Mouse (Mus musculus) megakaryocyte, adult 5-6 weeks (primary cell): Measurements from ENCODE around the gene Gm28047. TPM values are rescaled to one million over a fixed set of nuclear protein-coding genes. Genes with fewer than 3 reads are reported as not detected.

Experiments used
- ATAC-seq: 2 replicates; pipeline ENCODE4 v1.8.0; 2016; ENCODE audit warnings: mild to moderate bottlenecking, inconsistent platforms; ENCODE audit not compliant: poor library complexity, severe bottlenecking
- total RNA-seq, 2 experiments: library from RNA; stranded (forward) in 1 of 2; stranded (reverse) in 1 of 2; fragments of 153-499, 151-499 nt in 1 of 2; fragments of 221-1000, 200-1000 nt in 1 of 2; gene quantifications; 2 replicates each; pipeline versions ENCODE4 v1.2.3 to v1.2.4; 2015 to 2017

The Gm28047 gene
- total RNA-seq, 2 experiments from 2014 or later: not detected

DNA sequence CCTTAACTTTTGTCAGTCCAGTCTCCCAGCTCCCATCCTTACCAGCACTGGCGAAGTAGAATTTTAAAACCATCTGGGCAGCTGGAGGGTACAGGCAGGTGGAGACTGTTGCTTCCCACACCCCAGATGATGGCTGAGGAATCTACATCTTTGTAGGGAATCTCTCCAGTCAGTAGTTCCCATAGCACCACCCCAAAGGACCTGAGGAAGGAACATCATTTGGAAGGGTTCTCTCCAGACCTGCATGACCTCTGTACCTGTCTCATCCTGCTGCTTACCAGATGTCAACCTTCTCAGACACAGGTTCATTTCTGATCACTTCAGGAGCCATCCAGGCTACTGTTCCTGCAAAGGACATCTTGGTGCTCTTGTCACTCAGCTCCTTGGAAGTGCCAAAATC is 121.4 kb downstream of the Gm28047 start, which contains the start of gene Gm10337:
Gm10337 (plus strand) TSS at position 276 of the 400 bp plus-strand sequence.
- no peak for ATAC-seq

DNA sequence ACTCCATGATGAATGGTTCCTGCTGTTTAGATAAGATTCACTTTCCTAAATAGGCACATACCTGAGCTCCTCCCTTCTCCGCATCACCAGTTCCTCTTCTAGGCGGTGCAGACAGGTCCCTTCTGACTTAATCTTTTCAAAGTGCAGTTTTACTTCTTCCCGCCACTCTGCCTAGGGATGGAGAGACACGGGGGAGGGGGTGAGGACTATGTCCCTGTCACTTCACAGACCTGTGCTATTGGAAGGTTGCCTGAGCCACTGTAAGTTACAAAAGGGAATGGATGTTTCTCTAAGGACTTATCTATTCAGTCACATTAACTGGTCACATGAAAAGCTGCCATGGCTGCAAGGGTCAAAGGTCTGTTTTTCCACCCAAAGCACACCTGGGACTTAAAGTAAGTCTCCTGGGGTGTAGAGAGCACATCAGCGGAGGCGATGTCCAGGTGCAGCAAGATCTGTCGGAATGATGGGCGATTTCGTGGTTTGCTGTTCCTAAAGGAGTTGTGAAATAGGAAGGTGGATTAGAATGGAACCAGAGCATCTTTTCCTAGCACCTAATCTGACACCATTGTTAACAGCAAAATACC is 122.5 kb downstream of the Gm28047 start:
- no peak for ATAC-seq

DNA sequence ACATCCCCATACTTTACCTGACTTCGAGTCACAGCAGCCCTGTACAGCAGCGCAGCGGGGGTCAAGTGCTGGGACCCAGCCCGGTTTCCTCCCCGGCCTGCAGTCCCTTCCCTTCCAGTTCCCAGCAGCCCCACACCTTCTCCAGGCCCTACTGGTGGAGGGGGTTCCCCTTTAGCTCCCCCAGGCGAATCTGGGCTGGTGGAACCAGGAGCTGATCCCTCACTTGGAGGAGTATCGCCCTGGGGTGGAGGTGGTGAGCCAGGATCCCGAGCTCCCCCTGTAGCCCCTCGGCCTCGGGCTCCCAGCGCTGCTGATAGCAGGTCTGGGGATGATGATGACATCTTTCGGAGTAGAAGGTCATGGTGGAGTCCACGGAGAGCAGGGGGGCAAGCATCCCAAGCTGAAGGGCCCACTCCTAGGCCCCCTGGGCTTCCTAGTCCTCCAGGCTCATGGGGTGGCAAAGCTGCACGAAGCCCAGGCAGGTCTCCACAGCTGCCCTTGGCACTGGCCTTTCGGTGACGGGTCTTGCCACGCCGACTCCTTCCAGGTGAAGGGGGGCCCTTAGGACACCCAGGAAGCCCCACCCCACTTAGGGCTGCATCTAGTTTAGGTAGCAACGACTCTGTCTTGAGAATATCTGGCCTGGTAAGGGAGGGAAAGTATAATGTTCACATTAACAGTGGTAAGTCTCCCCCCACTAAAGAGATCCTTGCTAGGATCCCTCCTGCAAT is 123.6 kb downstream of the Gm28047 start:
- no peak for ATAC-seq

DNA sequence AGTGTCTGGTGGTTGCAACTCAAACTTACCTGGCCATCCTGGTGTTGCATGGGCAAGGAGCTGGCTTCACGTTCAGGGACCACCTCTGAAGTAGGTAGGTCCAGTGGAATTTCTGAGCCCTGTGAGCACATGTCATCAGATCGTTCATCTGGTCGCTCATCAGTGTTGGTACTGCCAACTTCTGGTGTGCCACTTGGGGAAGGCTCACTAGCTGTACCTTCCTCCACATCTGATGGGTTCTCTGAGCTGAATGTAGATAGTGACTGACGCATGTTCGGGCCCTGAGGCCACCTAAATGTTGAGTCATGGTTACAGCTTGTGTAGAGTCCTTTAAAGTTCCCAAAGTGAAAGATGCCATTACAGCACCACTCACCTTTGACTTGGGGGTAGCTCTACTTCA is 124.4 kb downstream of the Gm28047 start:
- ATAC-seq: no peak

DNA sequence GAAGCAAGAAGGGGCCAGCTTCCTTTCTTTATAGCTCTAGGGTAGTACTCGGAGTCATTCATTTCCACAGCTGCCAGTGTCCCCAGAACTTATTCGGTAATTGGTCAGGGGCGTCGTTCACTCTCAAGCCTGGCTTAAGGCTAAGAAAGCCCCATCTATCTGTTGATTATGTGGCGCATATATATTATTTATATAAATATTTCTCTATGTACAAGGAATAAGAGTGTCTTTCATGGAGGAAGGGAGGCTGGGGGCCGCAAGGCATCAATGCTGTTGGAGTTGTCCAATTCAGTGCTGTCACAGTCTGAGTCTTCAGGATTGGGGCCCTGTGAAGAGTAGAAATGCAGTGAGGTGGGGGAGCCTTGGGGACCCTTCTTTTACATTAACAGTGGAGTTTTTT is 125.0 kb downstream of the Gm28047 start:
- ATAC-seq: no peak

DNA sequence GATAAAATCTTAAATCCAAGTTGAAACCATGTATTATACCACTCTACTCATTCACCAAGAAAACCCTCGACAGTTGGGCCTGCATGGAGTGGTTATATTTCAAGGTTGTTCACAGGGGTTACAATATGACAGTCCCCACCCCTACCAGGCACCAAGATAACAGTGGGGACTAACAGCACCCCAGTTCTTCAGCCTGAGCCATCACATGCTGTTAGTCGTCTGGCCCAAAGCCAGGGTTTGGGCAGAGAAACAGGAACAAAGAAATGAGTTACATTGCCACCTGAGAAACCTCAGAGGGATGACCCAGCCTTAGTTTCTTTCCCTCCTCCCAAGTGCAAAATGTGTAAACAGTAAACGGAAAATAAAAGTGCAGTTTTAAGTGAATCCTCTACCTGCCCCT is 125.5 kb downstream of the Gm28047 start:
- peak; percentile 47; the same call in 1 of the 2 replicates for ATAC-seq

DNA sequence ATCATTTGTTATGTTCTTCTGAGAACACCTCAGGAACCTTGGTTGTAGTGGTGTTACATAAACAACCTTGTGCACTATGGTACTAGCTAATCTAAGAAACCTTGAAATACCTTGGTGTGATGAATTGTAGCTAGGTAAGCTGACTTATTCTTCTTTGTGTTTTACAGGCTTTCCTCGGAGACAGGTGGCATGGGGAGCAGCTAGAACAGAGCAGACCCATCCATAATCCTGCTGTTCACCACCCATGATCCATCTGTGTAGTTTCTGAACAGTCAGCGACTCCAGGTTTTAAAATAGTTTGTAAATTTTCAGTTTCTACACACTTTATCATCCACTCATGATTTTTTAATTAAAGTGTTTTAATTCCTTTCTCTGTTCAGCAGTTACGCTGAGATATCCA is 126.5 kb downstream of the Gm28047 start:
- ATAC-seq: no peak

DNA sequence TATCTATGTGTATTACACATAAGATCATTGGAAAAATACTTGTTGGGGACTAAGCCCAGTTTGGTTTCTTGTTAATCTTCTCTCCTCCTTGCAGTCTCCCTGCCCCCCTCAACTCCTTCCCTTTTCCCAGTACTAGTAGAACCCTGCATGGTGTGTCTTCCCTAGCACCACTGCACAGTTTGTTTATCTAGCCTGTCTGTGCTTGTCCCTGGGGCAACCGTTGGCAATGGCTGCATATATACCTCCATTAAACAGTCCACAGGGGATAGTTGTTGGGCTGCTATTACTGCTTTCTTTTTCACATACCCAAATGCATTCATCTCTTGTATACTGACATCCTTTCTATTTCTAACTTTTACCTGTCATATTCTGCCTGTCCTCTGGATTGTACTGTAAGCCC is 137.2 kb downstream of the Gm28047 start:
- no peak for ATAC-seq

DNA sequence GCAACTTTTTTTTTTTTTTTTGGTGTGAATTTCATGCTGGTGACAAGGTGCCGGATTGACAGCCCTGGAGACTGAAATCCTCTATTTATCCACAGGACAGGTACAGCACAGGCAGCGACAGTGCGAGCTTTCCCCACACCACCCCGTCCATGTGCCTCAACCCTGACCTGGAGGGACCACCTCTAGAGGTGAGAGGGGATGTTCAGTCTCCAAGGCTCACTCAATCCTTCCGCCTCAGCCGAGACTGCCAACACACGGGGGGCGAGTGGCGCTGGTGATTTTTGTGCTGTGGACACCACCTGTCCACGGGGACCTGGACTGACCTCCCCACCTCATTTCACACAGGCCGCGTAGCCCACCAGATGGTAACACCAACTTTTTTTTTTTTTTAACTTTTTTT is 139.0 kb downstream of the Gm28047 start:
- no peak for ATAC-seq

DNA sequence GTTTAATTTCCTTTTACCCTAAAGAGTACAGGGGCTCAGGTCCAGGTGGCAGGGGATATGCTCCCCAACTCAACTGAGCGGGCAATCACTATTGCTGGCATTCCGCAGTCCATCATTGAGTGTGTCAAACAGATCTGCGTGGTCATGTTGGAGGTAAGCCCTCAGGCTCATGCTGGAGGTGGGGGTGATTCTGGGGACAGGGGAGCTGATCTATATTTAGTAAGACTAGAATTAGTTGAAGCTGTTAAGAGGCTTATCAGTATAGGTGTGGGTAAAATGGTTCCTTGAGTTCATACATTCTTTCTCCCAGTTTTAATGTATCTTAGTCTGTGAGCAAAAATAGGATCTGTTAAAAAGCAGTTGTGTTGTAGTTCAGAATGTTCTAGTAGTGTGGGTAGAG is 141.7 kb downstream of the Gm28047 start:
- ATAC-seq: no peak

DNA sequence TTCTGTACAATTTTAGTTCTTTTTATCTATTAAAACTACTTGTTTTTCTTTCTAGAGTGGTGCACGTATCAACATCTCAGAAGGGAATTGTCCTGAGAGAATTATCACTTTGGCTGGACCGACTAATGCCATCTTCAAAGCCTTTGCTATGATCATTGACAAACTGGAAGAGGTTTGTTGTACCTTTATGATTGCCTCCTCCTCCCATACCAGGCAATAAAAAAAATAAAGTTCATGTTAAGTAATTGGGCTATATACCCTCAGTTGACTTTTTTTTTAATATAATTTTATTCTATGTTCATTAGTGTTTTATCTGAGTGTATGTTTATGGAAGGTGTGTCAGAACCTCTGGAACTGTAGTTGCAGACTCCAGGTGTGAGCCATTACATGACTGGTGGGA is 150.3 kb downstream of the Gm28047 start:
- ATAC-seq: no peak

Other genes starting within 250 kb of the Gm28047 start
- gene Sp1, start 218.9 kb downstream of the Gm28047 start, total RNA-seq (2015): 68.3 and 71.8 TPM in 2 replicates
- gene Sp1, start 218.9 kb downstream of the Gm28047 start, total RNA-seq (2017): 64.1 and 72.2 TPM in 2 replicates
- gene Amhr2, start 179.7 kb downstream of the Gm28047 start, total RNA-seq (2015): not detected in 2 replicates
- gene Amhr2, start 179.7 kb downstream of the Gm28047 start, total RNA-seq (2017): not detected in 2 replicates
- gene Prr13, start 166.0 kb downstream of the Gm28047 start, total RNA-seq (2015): 306 and 344 TPM in 2 replicates
- 197 and 215 TPM in 2 replicates for gene Prr13, start 166.0 kb downstream of the Gm28047 start, total RNA-seq (2017)
- 705 and 801 TPM in 2 replicates for gene Pcbp2, start 154.5 kb downstream of the Gm28047 start, total RNA-seq (2015)
- 156 and 205 TPM in 2 replicates for gene Pcbp2, start 154.5 kb downstream of the Gm28047 start, total RNA-seq (2017)
- not detected in 2 replicates for gene Gm10337, start 121.3 kb downstream of the Gm28047 start, total RNA-seq (2015)
- gene Gm10337, start 121.3 kb downstream of the Gm28047 start, total RNA-seq (2017): not detected in 2 replicates
- 0.09 and 0.27 TPM in 2 replicates for gene Map3k12, start 108.0 kb downstream of the Gm28047 start, total RNA-seq (2015)
- 0.33 and 0.85 TPM in 2 replicates for gene Map3k12, start 108.0 kb downstream of the Gm28047 start, total RNA-seq (2017)
- gene Tarbp2, start 106.9 kb downstream of the Gm28047 start, total RNA-seq (2015): 10.7 and 14.1 TPM in 2 replicates
- gene Tarbp2, start 106.9 kb downstream of the Gm28047 start, total RNA-seq (2017): 19.4 and 21.2 TPM in 2 replicates
- gene Npff, start 100.1 kb downstream of the Gm28047 start, total RNA-seq (2015): 2.8 and 5.0 TPM in 2 replicates
- gene Npff, start 100.1 kb downstream of the Gm28047 start, total RNA-seq (2017): 0.81 TPM in 1 of 2 replicates, not detected in the other
- gene Atf7, start 397 bp upstream of the Gm28047 start, total RNA-seq (2015): 123 and 142 TPM in 2 replicates
- 23.6 and 45.8 TPM in 2 replicates for gene Atf7, start 397 bp upstream of the Gm28047 start, total RNA-seq (2017)
- 43.8 and 46.5 TPM in 2 replicates for gene Atp5g2, start 47.3 kb upstream of the Gm28047 start, total RNA-seq (2015)
- 44.3 and 47.5 TPM in 2 replicates for gene Atp5g2, start 47.3 kb upstream of the Gm28047 start, total RNA-seq (2017)
- gene Calcoco1, start 97.1 kb upstream of the Gm28047 start, total RNA-seq (2015): 17.0 and 23.7 TPM in 2 replicates
- gene Calcoco1, start 97.1 kb upstream of the Gm28047 start, total RNA-seq (2017): 12.0 and 12.2 TPM in 2 replicates